Mouse (Mus musculus) MEL (cell line): ENCODE data around the gene Avl9. TPM values are rescaled to one million over a fixed set of nuclear protein-coding genes. Genes with fewer than 3 reads are reported as not detected.

Experiments
- DNase-seq: peaks from one replicate; pipeline ENCODE4 v3.0.0; 2011; ENCODE audit warnings: low read depth, low spot score
- H3K27ac ChIP-seq: 2 replicates; pipeline ENCODE4 v1.5.1; 2012; ENCODE audit warnings: low read depth, mild to moderate bottlenecking, control low read depth, low read length, moderate library complexity; ENCODE audit not compliant: control insufficient read depth
- H3K27me3 ChIP-seq, 2 experiments: fragments of 150-350 bp in 1 of 2; sonication (generic) in 1 of 2; 2 replicates each; pipeline ENCODE4 v1.6.1; 2012; ENCODE audit warnings: low read length in 2 of 2, mild to moderate bottlenecking in 2 of 2, improper control_type of control experiment in 1 of 2, moderate library complexity in 1 of 2; ENCODE audit not compliant: insufficient read depth in 2 of 2, control insufficient read depth in 1 of 2
- H3K36me3 ChIP-seq, 2 experiments: 2 replicates each; pipeline ENCODE4 v1.6.1; 2012 to 2014; ENCODE audit warnings: low read length in 2 of 2, improper control_type of control experiment in 1 of 2, inconsistent platforms in 1 of 2, mild to moderate bottlenecking in 1 of 2; ENCODE audit not compliant: insufficient read depth in 2 of 2, control insufficient read depth in 1 of 2
- H3K4me1 ChIP-seq, 2 experiments: fragments of 150-350 bp in 1 of 2; sonication (generic) in 1 of 2; 2 replicates each; pipeline ENCODE4 v1.6.1; 2012; ENCODE audit warnings: low read length in 2 of 2, improper control_type of control experiment in 1 of 2, mild to moderate bottlenecking in 1 of 2; ENCODE audit not compliant: insufficient read depth in 2 of 2, control insufficient read depth in 1 of 2
- H3K4me3 ChIP-seq, 2 experiments: fragments of 150-350 bp in 1 of 2; sonication (generic) in 1 of 2; 2 replicates each; pipeline ENCODE4 v1.5.1; 2012; ENCODE audit warnings: low read depth in 2 of 2, low read length in 2 of 2, mild to moderate bottlenecking in 2 of 2, moderate library complexity in 2 of 2, control low read depth in 1 of 2, improper control_type of control experiment in 1 of 2; ENCODE audit not compliant: control insufficient read depth in 1 of 2, insufficient read depth in 1 of 2
- H3K79me2 ChIP-seq: 2 replicates; pipeline ENCODE4 v1.6.1; 2012; ENCODE audit warnings: mild to moderate bottlenecking, low read length, moderate library complexity; ENCODE audit not compliant: control insufficient read depth, poor library complexity, insufficient read depth
- H3K9ac ChIP-seq: 2 replicates; pipeline ENCODE4 v1.6.1; 2012; ENCODE audit warnings: low read depth, mild to moderate bottlenecking, control low read depth, low read length, moderate library complexity; ENCODE audit not compliant: control insufficient read depth, poor library complexity, severe bottlenecking
- H3K9me3 ChIP-seq: fragments of 150-350 bp; sonication (generic); replicated peaks from 2 replicates; pipeline ENCODE4 v1.6.1; 2012; ENCODE audit warnings: mild to moderate bottlenecking, low read length, improper control_type of control experiment, moderate library complexity; ENCODE audit not compliant: insufficient read depth
- CTCF ChIP-seq, 3 experiments: IDR thresholded peaks in 2 of 3; conservative IDR thresholded peaks in 1 of 3; 2 replicates each; pipeline ENCODE4 v1.5.1; 2011 to 2012; ENCODE audit warnings: low read length in 3 of 3, low read depth in 2 of 3, mild to moderate bottlenecking in 2 of 3, improper control_type of control experiment in 1 of 3, inconsistent platforms in 1 of 3, mixed read lengths in 1 of 3, moderate library complexity in 1 of 3; ENCODE audit not compliant: control insufficient read depth in 1 of 3, insufficient read depth in 1 of 3, poor library complexity in 1 of 3, severe bottlenecking in 1 of 3
- E2F4 ChIP-seq: IDR thresholded peaks from 2 replicates; pipeline ENCODE4 v1.6.1; 2011; ENCODE audit warnings: low read depth, low read length, improper control_type of control experiment, borderline replicate concordance
- ELF1 ChIP-seq: IDR thresholded peaks from 2 replicates; pipeline ENCODE4 v1.6.1; 2014; ENCODE audit warnings: low read depth, mild to moderate bottlenecking, inconsistent platforms, low read length, improper control_type of control experiment, moderate library complexity
- EP300 ChIP-seq, 2 experiments: IDR thresholded peaks; 2 replicates each; pipeline ENCODE4 v1.6.1; 2011; ENCODE audit warnings: improper control_type of control experiment in 2 of 2, low read length in 2 of 2, low read depth in 1 of 2, mild to moderate bottlenecking in 1 of 2
- ETS1 ChIP-seq: IDR thresholded peaks from 2 replicates; pipeline ENCODE4 v1.6.1; 2012; ENCODE audit warnings: low read depth, mild to moderate bottlenecking, inconsistent platforms, low read length, improper control_type of control experiment, moderate library complexity
- GATA1 ChIP-seq: IDR thresholded peaks from 2 replicates; pipeline ENCODE4 v1.6.1; 2011; ENCODE audit warnings: low read depth, low read length, improper control_type of control experiment
- JUND ChIP-seq: IDR thresholded peaks from 2 replicates; pipeline ENCODE4 v1.6.1; 2011; ENCODE audit warnings: low read depth, mild to moderate bottlenecking, improper control_type of control experiment, low read length
- KAT2A ChIP-seq: conservative IDR thresholded peaks from 2 replicates; pipeline ENCODE4 v1.6.1; 2012; ENCODE audit warnings: low read depth, low read length, improper control_type of control experiment, inconsistent platforms
- MAFK ChIP-seq: IDR thresholded peaks from 2 replicates; pipeline ENCODE4 v1.6.1; 2011; ENCODE audit warnings: low read depth, mild to moderate bottlenecking, low read length, improper control_type of control experiment, borderline replicate concordance
- MAX ChIP-seq: IDR thresholded peaks from 2 replicates; pipeline ENCODE4 v1.6.1; 2011; ENCODE audit warnings: low read length, improper control_type of control experiment
- MAZ ChIP-seq: IDR thresholded peaks from 2 replicates; pipeline ENCODE4 v1.6.1; 2012; ENCODE audit warnings: low read depth, mild to moderate bottlenecking, inconsistent platforms, low read length, improper control_type of control experiment
- MEF2A ChIP-seq: IDR thresholded peaks from 2 replicates; pipeline ENCODE4 v1.6.1; 2014; ENCODE audit warnings: low read depth, mild to moderate bottlenecking, inconsistent platforms, low read length, improper control_type of control experiment; ENCODE audit not compliant: poor library complexity, insufficient replicate concordance, severe bottlenecking; ENCODE audit errors: extremely low read depth
- MXI1 ChIP-seq: IDR thresholded peaks from 2 replicates; pipeline ENCODE4 v1.6.1; 2011; ENCODE audit warnings: mild to moderate bottlenecking, low read depth, low read length, improper control_type of control experiment
- MYB ChIP-seq: IDR thresholded peaks from 2 replicates; pipeline ENCODE4 v1.6.1; 2011; ENCODE audit warnings: mild to moderate bottlenecking, low read depth, low read length, improper control_type of control experiment
- NELFE ChIP-seq: IDR thresholded peaks from 2 replicates; pipeline ENCODE4 v1.6.1; 2011; ENCODE audit warnings: low read depth, low read length, improper control_type of control experiment
- POLR2AphosphoS2 ChIP-seq: IDR thresholded peaks from 2 replicates; pipeline ENCODE4 v1.6.1; 2011; ENCODE audit warnings: low read length, improper control_type of control experiment
- RCOR1 ChIP-seq: IDR thresholded peaks from 2 replicates; pipeline ENCODE4 v1.6.1; 2012; ENCODE audit warnings: low read depth, mild to moderate bottlenecking, inconsistent platforms, low read length, improper control_type of control experiment
- SIN3A ChIP-seq: IDR thresholded peaks from 2 replicates; pipeline ENCODE4 v1.6.1; 2012; ENCODE audit warnings: low read length, improper control_type of control experiment, inconsistent platforms
- TBP ChIP-seq: IDR thresholded peaks from 2 replicates; pipeline ENCODE4 v1.8.0; 2011; ENCODE audit warnings: low read depth, low read length, improper control_type of control experiment
- UBTF ChIP-seq: IDR thresholded peaks from 2 replicates; pipeline ENCODE4 v1.6.1; 2012; ENCODE audit warnings: low read depth, mild to moderate bottlenecking, inconsistent platforms, low read length, improper control_type of control experiment, moderate library complexity, borderline replicate concordance; ENCODE audit not compliant: insufficient read depth
- USF1 ChIP-seq: IDR thresholded peaks from 2 replicates; pipeline ENCODE4 v1.6.1; 2014; ENCODE audit warnings: low read depth, mild to moderate bottlenecking, inconsistent platforms, low read length, improper control_type of control experiment, moderate library complexity
- ZC3H11A ChIP-seq: IDR thresholded peaks from 2 replicates; pipeline ENCODE4 v1.6.1; 2012; ENCODE audit warnings: low read depth, mild to moderate bottlenecking, inconsistent platforms, low read length, improper control_type of control experiment
- ZNF384 ChIP-seq: IDR thresholded peaks from 2 replicates; pipeline ENCODE4 v1.6.1; 2012; ENCODE audit warnings: low read depth, mild to moderate bottlenecking, inconsistent platforms, low read length, improper control_type of control experiment
- polyA plus RNA-seq, 2 experiments: library from polyadenylated mRNA; stranded (reverse) in 1 of 2; unstranded in 1 of 2; fragments of >175 nt in 1 of 2; fragments of >200 nt in 1 of 2; gene quantifications; 2 replicates each; pipeline versions ENCODE4 v1.2.1 to v1.2.4; 2012; ENCODE audit warnings: low replicate concordance in 2 of 2, low read depth in 1 of 2; ENCODE audit not compliant: insufficient read length in 2 of 2, insufficient read depth in 1 of 2, missing spikeins in 1 of 2
- total RNA-seq: library from RNA; depleted of rRNA; stranded (reverse); fragments of 300-350 nt; gene quantifications from 2 replicates; pipeline ENCODE4 v1.2.3, GENCODE M21; 2012

The Avl9 gene
- total and polyA plus RNA-seq, 3 experiments: 7.7 to 7.9 TPM; not detected in 1

- H3K79me2 ChIP-seq: peaks cover 63% of the 10 kb centered on the region
- no peak overlapping the region for H3K4me3 ChIP-seq
- no peak for TF ChIP-seq NELFE
- TF ChIP-seq ETS1: no peak
- TF ChIP-seq MEF2A: no peak
- no peak for TF ChIP-seq POLR2AphosphoS2
- TF ChIP-seq JUND: no peak
- no peak for TF ChIP-seq MYB
- no peak for TF ChIP-seq UBTF
- TF ChIP-seq KAT2A: no peak
- no peak for TF ChIP-seq USF1
- no peaks in the 10 kb centered on the region for H3K27me3 ChIP-seq
- no peaks in the 10 kb centered on the region for H3K9me3 ChIP-seq
- peaks cover 42 to 44% of the 10 kb centered on the region in 2 experiments for H3K36me3 ChIP-seq
- H3K4me1 ChIP-seq: peaks cover 7 to 15% of the 10 kb centered on the region in 2 experiments
- DNase-seq: no peak
- no peak overlapping the region for H3K27ac ChIP-seq
- no peak overlapping the region for H3K9ac ChIP-seq
These were observed 70.4 kb downstream of the Avl9 start for GRCm38 (mm10) chr6:56785068-56785467.

- no peak overlapping the region for H3K4me3 ChIP-seq
- peaks cover 82% of the 10 kb centered on the region for H3K79me2 ChIP-seq
- H3K9ac ChIP-seq: no peak overlapping the region
- peak; percentile 50 for DNase-seq
- no peaks in the 10 kb centered on the region for H3K9me3 ChIP-seq
- no peak overlapping the region for H3K27ac ChIP-seq
- H3K27me3 ChIP-seq: no peaks in the 10 kb centered on the region
- peaks cover 10 to 20% of the 10 kb centered on the region in 2 experiments for H3K4me1 ChIP-seq
- H3K36me3 ChIP-seq: peaks cover 26 to 54% of the 10 kb centered on the region in 2 experiments
- TF ChIP-seq E2F4 (no peak), RCOR1 (no peak), CTCF (IDR thresholded peaks at IDR 0.05 in 2 of 3, conservative IDR thresholded peaks at IDR 0.05 in 1 of 3; ENCODE audit: control insufficient read depth in 1 of 3, insufficient read depth in 1 of 3, low read depth in 2 of 3, low read length in 3 of 3, poor library complexity in 1 of 3, severe bottlenecking in 1 of 3) (no peak), ELF1 (no peak), ZC3H11A (no peak), MAFK (no peak), JUND (no peak), GATA1 (0 out of 2 replicates have a peak, but pooled peaks have one; percentile 24), MAX (no peak), EP300 (IDR thresholded peaks at IDR 0.05; ENCODE audit: low read depth in 1 of 2, low read length in 2 of 2) (no peak), ZNF384 (no peak), MYB (no peak), MAZ (no peak), TBP (no peak), SIN3A (peak; percentile 29; the same call in 1 of the 2 replicates), MXI1 (peak; percentile 52; the same call in 1 of the 2 replicates), MEF2A (no peak), ETS1 (no peak)
These were observed 73.0 kb downstream of the Avl9 start for GRCm38 (mm10) chr6:56787668-56788067.
